Mouse (Mus musculus) intestine, embryonic 16.5 days (tissue): Measurements from ENCODE around the gene Ap4s1. TPM values are rescaled to one million over a fixed set of nuclear protein-coding genes. Genes with fewer than 3 reads are reported as not detected.

Source experiments
- ATAC-seq: fragments of 200-750 bp; cut with Nextera tagmentation; 2 replicates; pipeline ENCODE4 v1.8.0; 2017; ENCODE audit warnings: moderate TSS enrichment, moderate library complexity
- H3K27ac ChIP-seq: fragments of 300-500 bp; sonication (generic); 2 replicates; pipeline ENCODE4 v1.5.1; 2014; ENCODE audit warnings: mild to moderate bottlenecking, low read length
- H3K27me3 ChIP-seq: fragments of 300-500 bp; sonication (generic); replicated peaks from 2 replicates; pipeline ENCODE4 v1.6.1; 2014; ENCODE audit warnings: low read length, control low read depth, mixed read lengths; ENCODE audit not compliant: control insufficient read depth, insufficient read depth
- H3K36me3 ChIP-seq: fragments of 300-500 bp; sonication (generic); 2 replicates; pipeline ENCODE4 v1.6.1; 2014; ENCODE audit warnings: low read length, control low read depth; ENCODE audit not compliant: control insufficient read depth, insufficient read depth
- H3K4me1 ChIP-seq: fragments of 300-500 bp; sonication (generic); 2 replicates; pipeline ENCODE4 v1.6.1; 2014; ENCODE audit warnings: low read length, control low read depth, mixed read lengths; ENCODE audit not compliant: control insufficient read depth, insufficient read depth
- H3K4me2 ChIP-seq: fragments of 300-500 bp; sonication (generic); 2 replicates; pipeline ENCODE4 v1.6.1; 2014; ENCODE audit warnings: low read depth, low read length, control low read depth
- H3K4me3 ChIP-seq: fragments of 300-500 bp; sonication (generic); 2 replicates; pipeline ENCODE4 v1.5.1; 2014; ENCODE audit warnings: mild to moderate bottlenecking, low read length
- H3K9ac ChIP-seq: fragments of 300-500 bp; sonication (generic); 2 replicates; pipeline ENCODE4 v1.6.1; 2014; ENCODE audit warnings: low read depth, low read length
- H3K9me3 ChIP-seq: fragments of 300-500 bp; sonication (generic); 2 replicates; pipeline ENCODE4 v1.6.1; 2016; ENCODE audit warnings: low read length, control low read depth; ENCODE audit not compliant: control insufficient read depth
- WGBS: fragments of 180-500 bp; shearing (Covaris S2); extraction: QIAGEN DNeasy Blood & Tissue Kit; methylation state at CpG from one replicate; pipeline ENCODE4 v1.1.7; 2014; 5-methylcytosine and 5-hydroxymethylcytosine counted together
- polyA plus RNA-seq: library from polyadenylated mRNA; unstranded; fragments of >200 nt; fragmentation: Nextera tagmentation; extraction: Ambion mirVana; gene quantifications from 2 replicates; pipeline ENCODE4 v1.2.1, GENCODE M21; 2015

Ap4s1 gene
- polyA plus RNA-seq, 1 experiment from 2014 or later, result 21.1 TPM

DNA sequence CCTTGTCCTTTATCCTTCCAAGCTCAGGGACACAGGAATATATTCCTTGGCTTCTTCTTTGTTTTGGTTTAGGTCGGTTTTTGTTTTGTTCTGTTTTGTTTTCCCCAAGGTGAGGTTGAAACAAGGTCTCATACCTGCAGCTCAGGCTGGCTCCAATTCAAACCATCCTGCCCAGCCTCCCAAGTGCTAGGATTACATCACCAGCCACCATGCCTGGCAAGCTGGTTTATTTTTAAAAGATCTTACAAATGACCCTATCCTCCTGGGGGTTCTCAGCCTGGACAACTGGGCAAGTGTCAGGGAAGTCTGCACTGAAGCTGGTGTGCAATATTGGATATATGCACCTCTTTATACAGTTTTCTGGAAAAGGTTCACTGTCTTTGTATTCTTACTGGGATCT lies 21.9 kb downstream of the Ap4s1 start:
- H3K9ac ChIP-seq, result no peak overlapping the region
- H3K27ac ChIP-seq, result no peak overlapping the region
- H3K4me3 ChIP-seq, result no peak overlapping the region
- 69% methylated on average over 1 of the region's 1 CpGs for WGBS
- H3K36me3 ChIP-seq, result no peaks in the 10 kb centered on the region
- no peaks in the 10 kb centered on the region for H3K27me3 ChIP-seq
- H3K4me1 ChIP-seq, result no peaks in the 10 kb centered on the region; the same call in 1 of the 2 replicates
- no peak overlapping the region for H3K4me2 ChIP-seq
- H3K9me3 ChIP-seq, result no peaks in the 10 kb centered on the region
- ATAC-seq, result no peak

DNA sequence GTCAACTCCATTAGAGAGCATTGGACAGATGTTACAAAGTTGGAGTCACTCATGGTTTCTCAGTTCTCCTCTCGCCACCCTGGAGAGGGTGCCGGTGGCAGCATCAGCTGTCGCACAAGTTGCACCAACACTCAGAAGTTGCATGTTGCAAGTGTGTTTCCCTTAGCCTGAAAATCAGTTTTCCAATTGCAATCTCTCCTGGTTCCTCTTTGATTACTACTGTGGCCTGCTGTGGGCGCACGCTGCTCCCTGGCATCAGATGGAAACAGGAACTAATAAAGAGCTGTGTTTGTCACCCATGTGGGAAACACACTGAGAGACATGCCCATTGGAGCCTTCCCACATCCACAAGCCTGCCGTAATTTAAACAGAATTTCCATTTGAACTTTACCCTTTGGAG lies 27.8 kb downstream of the Ap4s1 start:
- 90% methylated on average over 6 of the region's 6 CpGs for WGBS
- Histone ChIP-seq H3K4me3 (no peak overlapping the region), H3K4me1 (no peaks in the 10 kb centered on the region), H3K9ac (no peak overlapping the region), H3K27me3 (no peaks in the 10 kb centered on the region), H3K27ac (no peak overlapping the region), H3K4me2 (no peak overlapping the region), H3K36me3 (no peaks in the 10 kb centered on the region), H3K9me3 (no peaks in the 10 kb centered on the region)
- no peak for ATAC-seq

DNA sequence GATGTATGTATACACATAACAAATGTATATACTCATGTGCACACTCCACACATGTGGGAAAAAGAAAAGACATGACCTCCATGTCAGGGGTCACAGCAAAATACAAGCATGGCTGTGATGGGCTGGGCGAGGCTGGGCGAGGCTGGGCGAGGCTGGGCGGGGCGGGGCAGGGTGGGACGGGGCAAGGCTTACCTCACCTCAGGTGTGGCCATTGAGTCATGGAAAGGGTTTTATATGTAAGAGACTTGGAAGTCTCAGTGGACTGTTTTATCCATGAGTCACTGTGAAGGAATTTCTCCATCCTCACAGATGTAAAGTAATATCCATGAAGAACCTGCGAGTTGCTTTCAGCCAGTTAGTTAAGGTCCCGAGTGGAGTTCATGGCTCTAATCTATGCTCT lies 31.0 kb downstream of the Ap4s1 start:
- no peak overlapping the region for H3K4me3 ChIP-seq
- ATAC-seq, result peak; percentile 73; the same call in 1 of the 2 replicates

DNA sequence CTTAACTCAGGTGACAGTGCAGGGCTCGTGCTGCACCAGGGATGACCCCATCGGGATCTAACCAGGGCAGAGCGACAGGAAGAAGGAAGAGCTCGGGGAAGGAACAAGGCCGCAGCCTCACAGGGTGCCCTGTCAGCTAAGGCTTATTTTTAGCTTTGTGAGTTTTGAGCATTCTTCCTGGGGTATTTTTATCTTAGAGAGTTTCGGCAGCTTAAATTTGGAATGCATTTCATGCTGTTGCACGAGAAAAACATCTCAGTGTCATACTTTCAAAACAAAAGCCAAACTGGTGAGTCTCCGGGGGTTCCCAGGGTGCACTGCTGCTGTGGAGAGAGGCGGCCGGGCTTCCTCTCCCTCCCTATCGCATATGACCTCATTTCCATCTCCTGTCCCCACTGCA lies 38.2 kb downstream of the Ap4s1 start:
- no peak; the same call in 1 of the 2 replicates for ATAC-seq
- Histone ChIP-seq H3K36me3 (no peaks in the 10 kb centered on the region), H3K4me1 (peaks cover 3% of the 10 kb centered on the region; the same call in 1 of the 2 replicates), H3K4me3 (no peak overlapping the region), H3K4me2 (no peak overlapping the region), H3K27me3 (no peaks in the 10 kb centered on the region), H3K9ac (no peak overlapping the region), H3K9me3 (no peaks in the 10 kb centered on the region), H3K27ac (peak overlapping the region; percentile 62)
- WGBS, result 60% methylated on average over 11 of the region's 11 CpGs

More for the DNA sequence above, 31.0 kb downstream of the Ap4s1 start:
- no peak overlapping the region for H3K9ac ChIP-seq
- no peaks in the 10 kb centered on the region for H3K36me3 ChIP-seq
- no peaks in the 10 kb centered on the region for H3K27me3 ChIP-seq
- H3K27ac ChIP-seq, result no peak overlapping the region
- no peak overlapping the region for H3K4me2 ChIP-seq
- H3K9me3 ChIP-seq, result no peaks in the 10 kb centered on the region
- H3K4me1 ChIP-seq, result no peaks in the 10 kb centered on the region
- whole genome bisulfite sequencing, result 89% methylated on average over 8 of the region's 8 CpGs

- H3K27me3 ChIP-seq, result no peaks in the 10 kb centered on the region
- ATAC-seq, result no peak
- H3K4me2 ChIP-seq, result no peak overlapping the region
- 95% methylated on average over 9 of the region's 9 CpGs for WGBS
- no peak overlapping the region for H3K4me3 ChIP-seq
- H3K27ac ChIP-seq, result peak overlapping the region; percentile 62; the same call in 1 of the 2 replicates
- no peaks in the 10 kb centered on the region for H3K36me3 ChIP-seq
- H3K4me1 ChIP-seq, result peaks cover 11% of the 10 kb centered on the region; the same call in 1 of the 2 replicates
- H3K9me3 ChIP-seq, result no peaks in the 10 kb centered on the region
- no peak overlapping the region for H3K9ac ChIP-seq
Measured at GRCm38 (mm10) chr12:51729827-51730226, 39.0 kb downstream of the Ap4s1 start.

DNA sequence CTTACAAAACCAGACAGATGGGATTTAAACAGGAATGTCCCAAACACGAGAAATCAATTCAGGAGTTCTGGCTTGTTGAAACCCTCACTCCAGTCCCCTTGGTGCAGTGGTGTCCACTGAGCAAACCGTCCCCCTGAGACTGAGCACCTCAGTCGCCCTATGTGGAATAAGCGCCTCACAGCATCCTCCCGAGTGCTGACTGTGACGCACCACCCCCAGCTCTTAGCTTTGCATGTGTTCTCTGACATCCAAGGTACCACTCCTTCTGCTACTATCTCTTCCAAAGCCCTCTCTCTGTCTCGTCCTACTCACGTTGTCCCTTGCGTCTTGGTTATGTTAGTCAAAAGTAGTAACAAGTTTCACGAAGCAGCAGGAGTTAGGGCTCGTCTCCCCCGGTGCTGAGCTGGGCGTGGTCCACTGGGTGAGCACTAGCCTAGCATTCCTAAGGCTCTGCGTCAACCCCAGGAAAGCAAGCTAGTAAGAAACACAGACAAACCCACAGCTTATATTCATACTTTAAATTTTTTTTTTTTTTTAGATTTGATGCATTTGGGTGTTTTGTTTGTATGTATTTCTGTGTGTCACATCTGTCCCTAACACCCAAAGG lies 43.9 kb downstream of the Ap4s1 start:
- H3K4me3 ChIP-seq, result no peak overlapping the region
- H3K9me3 ChIP-seq, result no peaks in the 10 kb centered on the region

DNA sequence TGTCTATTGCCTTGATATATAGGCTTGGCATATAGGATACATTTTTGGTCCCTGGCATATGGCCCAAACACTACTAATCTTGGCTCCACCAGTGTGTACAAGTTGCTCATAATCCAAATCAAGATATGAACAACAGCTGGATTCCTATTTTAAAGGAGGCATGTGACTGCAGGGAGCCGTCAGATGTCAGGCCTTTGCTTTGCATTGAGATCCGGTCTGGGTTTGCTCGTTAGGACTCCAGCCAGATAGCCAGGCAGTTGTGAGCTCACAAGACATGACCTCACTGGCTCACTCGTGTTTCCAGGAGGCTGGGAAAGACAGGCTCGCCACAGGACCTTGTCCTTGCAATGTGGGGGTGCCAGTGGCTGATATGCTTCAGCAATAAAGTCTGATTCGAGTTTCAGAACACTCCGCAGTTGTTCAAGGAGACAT lies 45.0 kb downstream of the Ap4s1 start:
- Histone ChIP-seq H3K27ac (peak overlapping the region; percentile 4; the same call in 1 of the 2 replicates), H3K4me1 (peaks cover 16% of the 10 kb centered on the region), H3K9me3 (no peaks in the 10 kb centered on the region), H3K9ac (no peak overlapping the region), H3K4me2 (no peak overlapping the region), H3K4me3 (no peak overlapping the region), H3K36me3 (no peaks in the 10 kb centered on the region), H3K27me3 (no peaks in the 10 kb centered on the region)
- peak; percentile 81 for ATAC-seq
- WGBS, result 29% methylated on average over 7 of the region's 7 CpGs

More for the DNA sequence above, 43.9 kb downstream of the Ap4s1 start:
- peak; percentile 54 for ATAC-seq
- Histone ChIP-seq H3K4me1 (peaks cover 16% of the 10 kb centered on the region), H3K27me3 (no peaks in the 10 kb centered on the region), H3K36me3 (no peaks in the 10 kb centered on the region), H3K27ac (peak overlapping the region; percentile 51; the same call in 1 of the 2 replicates), H3K4me2 (0 out of 2 replicates have a peak overlapping the region, but pooled peaks have one; percentile 16), H3K9ac (no peak overlapping the region)
- 56% methylated on average over 14 of the region's 14 CpGs for WGBS

DNA sequence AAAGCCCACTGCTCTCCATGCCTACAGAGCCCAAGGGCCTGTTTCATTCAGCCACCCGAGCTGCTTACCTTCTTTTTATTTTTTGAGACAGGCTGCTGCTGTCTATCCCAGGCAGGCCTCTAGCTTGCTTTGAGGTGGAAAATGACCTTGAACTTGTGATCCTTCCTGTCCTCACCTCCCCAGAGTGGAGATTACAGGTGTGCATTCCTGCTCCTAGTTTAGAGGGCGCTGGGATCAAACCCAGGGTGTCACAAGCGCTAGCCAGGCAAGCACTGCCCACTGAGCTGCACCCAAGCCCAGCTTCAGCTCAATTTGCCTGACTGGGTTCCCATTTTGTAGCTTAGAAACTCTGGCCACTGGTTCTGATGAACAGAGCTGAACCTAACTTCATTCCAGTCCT lies 45.5 kb downstream of the Ap4s1 start:
- Histone ChIP-seq H3K4me2 (no peak overlapping the region), H3K4me1 (peaks cover 16% of the 10 kb centered on the region), H3K9me3 (no peaks in the 10 kb centered on the region), H3K27me3 (no peaks in the 10 kb centered on the region), H3K36me3 (no peaks in the 10 kb centered on the region), H3K4me3 (no peak overlapping the region), H3K27ac (peak overlapping the region; percentile 4; the same call in 1 of the 2 replicates), H3K9ac (no peak overlapping the region)
- ATAC-seq, result peak; percentile 10; the same call in 1 of the 2 replicates
- WGBS, result 57% methylated on average over 3 of the region's 3 CpGs

DNA sequence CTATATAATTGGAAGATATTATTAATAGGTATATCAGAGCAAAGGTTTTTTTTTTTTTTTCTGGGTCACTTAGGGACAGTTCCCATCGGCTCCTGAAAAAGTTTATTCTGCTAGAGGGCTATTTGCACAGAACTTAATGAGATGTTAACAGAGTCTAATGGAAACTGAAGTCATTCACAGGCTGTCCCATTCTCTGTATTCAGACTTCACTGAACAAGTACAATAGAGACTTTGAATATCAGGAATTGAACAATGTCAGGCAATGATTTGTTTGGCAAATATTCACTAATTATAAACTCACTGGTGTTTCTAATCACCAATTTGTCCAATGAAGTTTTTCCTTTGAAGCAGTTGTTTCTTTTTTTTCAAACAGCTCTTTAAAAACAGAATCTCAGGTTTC lies 46.0 kb downstream of the Ap4s1 start:
- WGBS, result 61% methylated on average over 1 of the region's 1 CpGs
- Histone ChIP-seq H3K9me3 (no peaks in the 10 kb centered on the region), H3K27me3 (no peaks in the 10 kb centered on the region), H3K36me3 (no peaks in the 10 kb centered on the region), H3K4me2 (no peak overlapping the region), H3K4me3 (no peak overlapping the region), H3K9ac (no peak overlapping the region), H3K4me1 (peaks cover 16% of the 10 kb centered on the region), H3K27ac (no peak overlapping the region)
- no peak for ATAC-seq
